Mouse (Mus musculus) lung, postnatal 10 days (tissue): ENCODE data around the gene Skap1.

ENCODE experiments used
- DNase-seq: peaks from one replicate; pipeline ENCODE4 v3.0.0; 2021

The Skap1 gene

GRCm38 (mm10) chr11:96788871-96789795, 324.7 kb downstream of the Skap1 start, which contains the start of gene Cbx1:
Gene Cbx1, plus strand, starts transcription at chr11:96789127.
- peak; percentile 94 for DNase-seq

DNA sequence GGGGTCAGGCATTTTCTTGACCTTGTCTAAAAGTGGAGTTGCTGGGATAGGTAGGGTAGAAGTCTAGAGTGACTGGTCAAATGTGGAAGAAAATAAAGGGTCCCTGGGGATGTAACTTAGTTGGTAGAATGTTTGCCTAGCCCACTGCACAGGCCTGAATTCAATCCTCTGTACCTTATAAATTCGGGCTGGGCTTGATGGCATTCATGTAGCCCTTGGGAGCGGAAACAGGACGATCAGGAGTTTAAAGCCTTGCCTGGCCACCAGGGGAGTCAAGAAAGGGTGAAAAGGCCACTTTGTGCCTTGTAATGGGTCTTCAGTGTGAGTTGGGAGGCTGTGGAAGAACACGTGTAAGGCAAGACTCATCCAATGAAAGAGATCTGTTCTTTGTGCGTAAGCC, 325.6 kb downstream of the Skap1 start:
- no peak for DNase-seq

GRCm38 (mm10) chr11:96790681-96791080, 326.3 kb downstream of the Skap1 start:
- DNase-seq: no peak

- DNase-seq: no peak
Observed at GRCm38 (mm10) chr11:96795491-96795890, 331.1 kb downstream of the Skap1 start.

GRCm38 (mm10) chr11:96796081-96796480, 331.7 kb downstream of the Skap1 start:
- no peak for DNase-seq

- no peak for DNase-seq
Observed at GRCm38 (mm10) chr11:96796586-96796985, 332.2 kb downstream of the Skap1 start.

GRCm38 (mm10) chr11:96799511-96799910, 335.1 kb downstream of the Skap1 start:
- no peak for DNase-seq

GRCm38 (mm10) chr11:96805606-96806005, 341.2 kb downstream of the Skap1 start:
- DNase-seq: no peak

DNA sequence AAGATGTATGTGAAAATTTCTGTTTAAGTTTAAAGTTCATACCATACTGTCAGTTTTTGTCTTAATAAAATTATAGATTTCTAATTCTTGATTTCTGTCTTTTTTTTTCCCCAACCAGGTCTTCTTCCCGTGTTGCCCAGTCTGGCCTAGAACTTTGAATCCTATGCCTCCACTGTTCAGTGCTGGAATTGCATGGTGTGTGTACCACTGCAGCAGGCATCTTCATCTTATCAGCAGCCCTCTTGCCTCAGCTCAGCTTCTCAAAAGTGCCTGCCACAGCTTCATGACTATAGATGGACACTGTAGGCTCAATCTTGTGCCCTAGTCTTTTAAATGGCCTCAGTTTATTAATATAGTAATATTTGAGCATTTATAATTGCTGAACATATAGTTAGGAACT, 343.7 kb downstream of the Skap1 start:
- DNase-seq: peak; percentile 36
